Mouse (Mus musculus): ENCODE measurements around the gene Plcb3.

Gene Plcb3

GRCm38 (mm10) chr19:6971644-6972043, 4.6 kb downstream of the Plcb3 start:
- no peak for DNase-seq (ENCODE audit: low read depth in 2 of 2, low spot score in 2 of 2)

GRCm38 (mm10) chr19:6970460-6971085, 5.7 kb downstream of the Plcb3 start:
- no peak for DNase-seq (ENCODE audit: low read depth in 2 of 2, low spot score in 2 of 2)

- peak; percentile 55 to 61 for DNase-seq (ENCODE audit: low read depth in 2 of 2, low spot score in 2 of 2)
These were observed 6.4 kb downstream of the Plcb3 start for GRCm38 (mm10) chr19:6969665-6970381.

- no peak for DNase-seq (ENCODE audit: low read depth in 2 of 2, low spot score in 2 of 2)
These were observed 7.0 kb downstream of the Plcb3 start for GRCm38 (mm10) chr19:6969291-6969664.

GRCm38 (mm10) chr19:6968491-6969271, 7.6 kb downstream of the Plcb3 start:
- DNase-seq (ENCODE audit: low read depth in 2 of 2, low spot score in 2 of 2): no peak

GRCm38 (mm10) chr19:6956461-6956860, 19.8 kb downstream of the Plcb3 start:
- no peak for DNase-seq (ENCODE audit: low read depth in 2 of 2, low spot score in 2 of 2)

GRCm38 (mm10) chr19:6955424-6955823, 20.8 kb downstream of the Plcb3 start:
- DNase-seq (ENCODE audit: low read depth in 2 of 2, low spot score in 2 of 2): no peak

GRCm38 (mm10) chr19:6954046-6954445, 22.2 kb downstream of the Plcb3 start:
- DNase-seq (ENCODE audit: low read depth in 2 of 2, low spot score in 2 of 2): no peak

GRCm38 (mm10) chr19:6952712-6953037, 23.6 kb downstream of the Plcb3 start:
- no peak for DNase-seq (ENCODE audit: low read depth in 2 of 2, low spot score in 2 of 2)

GRCm38 (mm10) chr19:6951994-6952711, 24.1 kb downstream of the Plcb3 start:
- DNase-seq (ENCODE audit: low read depth in 2 of 2, low spot score in 2 of 2): peak in 1 of 2 experiments; percentile 21

- peak; percentile 52 to 62 for DNase-seq (ENCODE audit: low read depth in 2 of 2, low spot score in 2 of 2)
These were observed 24.8 kb downstream of the Plcb3 start for GRCm38 (mm10) chr19:6951381-6951968.

GRCm38 (mm10) chr19:6950613-6951153, 25.6 kb downstream of the Plcb3 start:
- DNase-seq (ENCODE audit: low read depth in 2 of 2, low spot score in 2 of 2): peak in 1 of 2 experiments; percentile 23

- no peak for DNase-seq (ENCODE audit: low read depth in 2 of 2, low spot score in 2 of 2)
These were observed 26.3 kb downstream of the Plcb3 start for GRCm38 (mm10) chr19:6949951-6950350.

- DNase-seq (ENCODE audit: low read depth in 2 of 2, low spot score in 2 of 2): no peak
These were observed 26.7 kb downstream of the Plcb3 start for GRCm38 (mm10) chr19:6949532-6949931.

- no peak for DNase-seq (ENCODE audit: low read depth in 2 of 2, low spot score in 2 of 2)
These were observed 28.1 kb downstream of the Plcb3 start for GRCm38 (mm10) chr19:6948186-6948585.

GRCm38 (mm10) chr19:6947742-6948141, 28.5 kb downstream of the Plcb3 start:
- no peak for DNase-seq (ENCODE audit: low read depth in 2 of 2, low spot score in 2 of 2)

GRCm38 (mm10) chr19:6943709-6944108, 32.6 kb downstream of the Plcb3 start:
- no peak for DNase-seq (ENCODE audit: low read depth in 2 of 2, low spot score in 2 of 2)

GRCm38 (mm10) chr19:6942764-6943163, 33.5 kb downstream of the Plcb3 start:
- DNase-seq (ENCODE audit: low read depth in 2 of 2, low spot score in 2 of 2): no peak

GRCm38 (mm10) chr19:6942249-6942691, 34.0 kb downstream of the Plcb3 start, which contains the start of gene Gpr137:
TSS of gene Gpr137 (minus strand) at chr19:6942480.
- peak; percentile 76 to 85 for DNase-seq (ENCODE audit: low read depth in 2 of 2, low spot score in 2 of 2)

GRCm38 (mm10) chr19:6941372-6942248, 34.7 kb downstream of the Plcb3 start, which contains the start of gene Bad:
TSS of gene Bad (plus strand) at chr19:6941861.
- peak; percentile 90 to 96 for DNase-seq (ENCODE audit: low read depth in 2 of 2, low spot score in 2 of 2)
